Mouse (Mus musculus) v-Abl transformed pro-B cells (cell line): ENCODE data around the gene Sult4a1.

Experiments
- in situ Hi-C, 2 experiments: fragments of 400-800 bp; cut with MboI; formaldehyde crosslinking; loops; one replicate each; pipeline ENCODE4 v1.15.1; 2025; ENCODE audit not compliant: unreplicated experiment in 2 of 2

The Sult4a1 gene

DNA sequence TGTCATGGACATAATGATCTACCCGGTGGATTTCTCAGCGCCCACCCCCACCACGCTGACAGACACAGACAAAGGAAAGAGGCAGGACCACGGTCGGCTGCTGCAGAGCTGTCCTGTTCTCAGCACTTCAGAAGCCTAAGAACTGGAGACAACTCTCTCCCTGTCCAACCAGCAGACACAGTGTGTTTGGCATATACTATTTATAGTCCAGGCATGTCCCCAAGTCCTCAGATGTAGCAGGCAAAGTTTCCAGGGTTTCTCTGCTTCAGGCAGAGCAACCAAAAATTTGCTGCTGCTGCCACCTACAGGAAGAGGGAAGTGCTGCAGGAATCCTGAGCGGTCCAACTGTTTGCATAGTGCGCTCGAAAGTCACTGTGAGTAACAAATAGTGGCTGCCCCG lies 51.7 kb downstream of the Sult4a1 start:
- in situ Hi-C loops = loop anchor here in 1 of 2 experiments (25.0 kb wide), 6 partner anchors 292 to 1992 kb away; partner anchors contain the start of genes 4930407I10Rik, Bik, Mei1 and Nfam1

DNA sequence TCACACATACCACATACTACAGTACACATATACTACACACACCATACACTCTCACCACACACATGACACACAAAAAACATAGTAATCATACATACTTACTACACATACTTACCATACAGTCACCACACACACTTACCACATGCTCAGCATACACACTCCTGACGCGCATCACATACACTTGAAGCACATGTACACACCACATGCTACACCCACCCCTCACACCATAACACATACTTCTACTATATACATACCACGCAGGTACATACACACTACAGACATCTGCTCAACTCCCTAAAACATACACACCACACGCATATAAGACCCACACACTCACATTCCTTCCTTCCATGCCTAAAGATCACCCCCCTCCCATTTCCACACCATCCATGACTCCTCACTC lies 52.3 kb downstream of the Sult4a1 start:
- in situ Hi-C loops = loop anchor here in 1 of 2 experiments (25.0 kb wide), 6 partner anchors 291 to 1991 kb away; partner anchors contain the start of genes 4930407I10Rik, Bik, Mei1 and Nfam1

DNA sequence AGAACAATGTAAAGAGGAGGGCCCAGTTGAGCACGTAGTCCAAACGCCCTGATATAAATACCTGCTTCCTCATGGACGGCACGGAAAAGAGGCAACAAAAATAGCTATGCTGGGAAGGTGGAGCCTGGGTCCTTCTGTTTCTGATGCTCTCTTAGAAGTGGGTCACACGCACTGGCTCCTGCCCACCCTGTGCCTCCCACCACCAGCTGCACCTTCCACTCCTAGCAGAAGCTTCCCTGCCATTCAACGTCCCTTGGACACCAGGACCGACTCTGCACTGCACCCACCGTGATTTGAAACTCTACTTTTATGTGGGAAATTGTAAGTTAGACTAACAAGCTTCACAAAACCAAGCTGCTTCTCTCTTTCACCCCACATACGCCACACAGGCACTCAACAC lies 53.2 kb downstream of the Sult4a1 start:
- in situ Hi-C loops = loop anchor here in 1 of 2 experiments (25.0 kb wide), 6 partner anchors 290 to 1990 kb away; partner anchors contain the start of genes 4930407I10Rik, Bik, Mei1 and Nfam1

DNA sequence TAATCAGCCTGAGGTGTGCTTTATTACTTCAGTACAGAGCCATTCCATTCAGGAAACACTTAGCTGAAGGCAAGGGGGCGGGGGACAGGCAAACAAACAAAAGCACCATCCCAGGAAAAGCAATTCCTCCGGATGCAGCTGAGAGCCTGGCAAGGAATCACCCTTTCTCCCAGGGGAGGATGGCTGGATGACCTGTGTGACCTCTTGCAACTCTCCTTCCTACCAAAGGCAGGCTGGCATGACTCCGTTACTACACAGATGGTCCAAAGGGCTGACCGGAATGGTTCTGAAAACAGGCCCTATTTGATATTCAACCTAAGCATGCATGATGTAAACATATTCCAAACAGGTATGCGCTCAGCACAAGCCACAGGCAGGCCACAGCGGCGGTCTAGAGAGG lies 56.0 kb downstream of the Sult4a1 start:
- in situ Hi-C loops = no loop called here

DNA sequence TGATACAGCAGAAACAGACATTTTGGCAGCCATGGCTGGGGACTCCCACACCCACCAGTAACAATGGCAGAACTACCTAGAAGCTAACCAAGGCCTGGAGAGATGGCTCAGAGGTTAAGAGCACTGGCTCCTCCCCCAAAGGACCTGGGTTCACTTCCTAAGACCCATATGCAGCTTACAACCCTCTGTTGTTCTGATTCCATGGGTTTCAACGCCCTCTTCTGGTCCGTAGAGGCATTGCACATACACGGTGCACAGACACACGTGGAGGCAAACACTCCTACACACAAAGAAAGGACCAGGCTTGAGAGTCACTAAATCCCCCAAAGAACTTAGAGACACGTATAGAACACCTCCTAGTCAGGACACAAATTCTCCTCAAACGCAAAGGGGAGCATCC lies 60.0 kb downstream of the Sult4a1 start:
- in situ Hi-C loops = no loop called here

DNA sequence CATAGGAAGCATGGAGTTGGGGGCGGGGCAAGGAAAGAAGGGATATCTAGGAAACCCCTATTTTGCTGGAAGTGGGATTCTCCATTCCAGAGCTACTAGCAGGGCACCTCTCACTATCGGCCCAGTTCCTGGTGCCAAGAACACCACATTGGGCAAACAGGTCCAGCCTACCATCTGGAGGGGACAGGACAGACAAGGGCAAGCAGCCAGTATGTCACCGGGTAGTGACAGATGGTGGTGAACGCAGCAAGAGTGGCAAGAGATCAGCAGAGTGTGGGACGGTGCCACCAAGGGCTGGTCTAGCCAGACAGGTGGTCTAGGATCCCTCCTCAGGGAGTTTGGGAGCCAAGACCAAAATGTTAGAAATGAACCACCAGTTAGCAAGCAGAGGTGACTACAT lies 68.5 kb downstream of the Sult4a1 start:
- in situ Hi-C loops = no loop called here
